Mouse (Mus musculus): Measurements from ENCODE around the gene Il20ra. TPM values are rescaled to one million over a fixed set of nuclear protein-coding genes. Genes with fewer than 3 reads are reported as not detected.

The Il20ra gene
- polyA plus RNA-seq, 1 experiment from 2014 or later = not detected

GRCm38 (mm10) chr10:19693629-19694028 lies 18.7 kb upstream of the Il20ra start:
- Histone ChIP-seq H3K9me3 (ENCODE audit: control insufficient read depth, low read length) (no peaks in the 10 kb centered on the region), H3K4me1 (replicated peaks; ENCODE audit: control insufficient read depth, insufficient read depth, low read length) (no peaks in the 10 kb centered on the region), H3K27me3 (ENCODE audit: control insufficient read depth, insufficient read depth, low read length) (no peaks in the 10 kb centered on the region), H3K36me3 (ENCODE audit: control insufficient read depth, insufficient read depth, low read length) (no peaks in the 10 kb centered on the region), H3K27ac (ENCODE audit: low read depth, low read length) (no peak overlapping the region), H3K4me2 (ENCODE audit: low read depth, low read length, severe bottlenecking) (no peak overlapping the region), H3K9ac (ENCODE audit: low read length) (no peak overlapping the region), H3K4me3 (ENCODE audit: low read depth, low read length) (no peak overlapping the region)
- no peak for DNase-seq (ENCODE audit: low spot score)
- ATAC-seq (replicated peaks; ENCODE audit: low FRiP score) = no peak
- 72% methylated on average over 2 of the region's 2 CpGs for whole genome bisulfite sequencing

GRCm38 (mm10) chr10:19699331-19699730 lies 13.0 kb upstream of the Il20ra start:
- no peak for DNase-seq (ENCODE audit: low spot score)
- no peak for ATAC-seq (replicated peaks; ENCODE audit: low FRiP score)
- H3K4me3 ChIP-seq (ENCODE audit: low read depth, low read length) = no peak overlapping the region
- H3K27me3 ChIP-seq (ENCODE audit: control insufficient read depth, insufficient read depth, low read length) = no peaks in the 10 kb centered on the region
- no peaks in the 10 kb centered on the region for H3K36me3 ChIP-seq (ENCODE audit: control insufficient read depth, insufficient read depth, low read length)
- WGBS = 48% methylated on average over 1 of the region's 1 CpGs
- no peaks in the 10 kb centered on the region for H3K4me1 ChIP-seq (replicated peaks; ENCODE audit: control insufficient read depth, insufficient read depth, low read length)
- H3K27ac ChIP-seq (ENCODE audit: low read depth, low read length) = no peak overlapping the region
- no peak overlapping the region for H3K4me2 ChIP-seq (ENCODE audit: low read depth, low read length, severe bottlenecking)
- H3K9me3 ChIP-seq (ENCODE audit: control insufficient read depth, low read length) = no peaks in the 10 kb centered on the region
- no peak overlapping the region for H3K9ac ChIP-seq (ENCODE audit: low read length)

- no peaks in the 10 kb centered on the region for H3K9me3 ChIP-seq (ENCODE audit: control insufficient read depth, low read length)
- H3K27ac ChIP-seq (ENCODE audit: low read depth, low read length) = no peak overlapping the region
- no peak overlapping the region for H3K9ac ChIP-seq (ENCODE audit: low read length)
- H3K4me1 ChIP-seq (replicated peaks; ENCODE audit: control insufficient read depth, insufficient read depth, low read length) = no peaks in the 10 kb centered on the region
- 50% methylated on average over 8 of the region's 8 CpGs for WGBS
- no peak overlapping the region for H3K4me2 ChIP-seq (ENCODE audit: low read depth, low read length, severe bottlenecking)
- H3K36me3 ChIP-seq (ENCODE audit: control insufficient read depth, insufficient read depth, low read length) = no peaks in the 10 kb centered on the region
- ATAC-seq (replicated peaks; ENCODE audit: low FRiP score) (no peak), DNase-seq (ENCODE audit: low spot score) (no peak)
- H3K27me3 ChIP-seq (ENCODE audit: control insufficient read depth, insufficient read depth, low read length) = no peaks in the 10 kb centered on the region
- H3K4me3 ChIP-seq (ENCODE audit: low read depth, low read length) = no peak overlapping the region
These were observed 7.9 kb upstream of the Il20ra start for GRCm38 (mm10) chr10:19704445-19704844.

- no peak for DNase-seq (ENCODE audit: low spot score)
- 66% methylated on average over 12 of the region's 12 CpGs for WGBS
- no peak overlapping the region for H3K4me2 ChIP-seq (ENCODE audit: low read depth, low read length, severe bottlenecking)
- no peak overlapping the region for H3K9ac ChIP-seq (ENCODE audit: low read length)
- H3K4me1 ChIP-seq (replicated peaks; ENCODE audit: control insufficient read depth, insufficient read depth, low read length) = peaks cover 2% of the 10 kb centered on the region; the same call in 1 of the 2 replicates
- no peaks in the 10 kb centered on the region for H3K36me3 ChIP-seq (ENCODE audit: control insufficient read depth, insufficient read depth, low read length)
- H3K4me3 ChIP-seq (ENCODE audit: low read depth, low read length) = no peak overlapping the region
- no peak overlapping the region for H3K27ac ChIP-seq (ENCODE audit: low read depth, low read length)
- no peak for ATAC-seq (replicated peaks; ENCODE audit: low FRiP score)
- no peaks in the 10 kb centered on the region for H3K9me3 ChIP-seq (ENCODE audit: control insufficient read depth, low read length)
- H3K27me3 ChIP-seq (ENCODE audit: control insufficient read depth, insufficient read depth, low read length) = peaks cover 3% of the 10 kb centered on the region; the same call in 1 of the 2 replicates
These were observed 4.6 kb upstream of the Il20ra start for GRCm38 (mm10) chr10:19707768-19708167.

- H3K4me1 ChIP-seq (replicated peaks; ENCODE audit: control insufficient read depth, insufficient read depth, low read length) = peaks cover 2% of the 10 kb centered on the region; the same call in 1 of the 2 replicates
- peaks cover 3% of the 10 kb centered on the region; the same call in 1 of the 2 replicates for H3K27me3 ChIP-seq (ENCODE audit: control insufficient read depth, insufficient read depth, low read length)
- 58% methylated on average over 12 of the region's 12 CpGs for WGBS
- H3K9ac ChIP-seq (ENCODE audit: low read length) = no peak overlapping the region
- H3K27ac ChIP-seq (ENCODE audit: low read depth, low read length) = no peak overlapping the region
- DNase-seq (ENCODE audit: low spot score) (peak; percentile 66), ATAC-seq (replicated peaks; ENCODE audit: low FRiP score) (no peak)
- H3K4me2 ChIP-seq (ENCODE audit: low read depth, low read length, severe bottlenecking) = no peak overlapping the region
- H3K4me3 ChIP-seq (ENCODE audit: low read depth, low read length) = no peak overlapping the region
- H3K9me3 ChIP-seq (ENCODE audit: control insufficient read depth, low read length) = no peaks in the 10 kb centered on the region
- no peaks in the 10 kb centered on the region for H3K36me3 ChIP-seq (ENCODE audit: control insufficient read depth, insufficient read depth, low read length)
These were observed 3.9 kb upstream of the Il20ra start for GRCm38 (mm10) chr10:19708277-19709070.

GRCm38 (mm10) chr10:19711020-19711419 lies 1.4 kb upstream of the Il20ra start:
- no peak for ATAC-seq (replicated peaks; ENCODE audit: low FRiP score)
- 81% methylated on average over 3 of the region's 3 CpGs for WGBS
- DNase-seq (ENCODE audit: low spot score) = no peak
- Histone ChIP-seq H3K27me3 (ENCODE audit: control insufficient read depth, insufficient read depth, low read length) (peaks cover 3% of the 10 kb centered on the region; the same call in 1 of the 2 replicates), H3K9me3 (ENCODE audit: control insufficient read depth, low read length) (no peaks in the 10 kb centered on the region), H3K4me1 (replicated peaks; ENCODE audit: control insufficient read depth, insufficient read depth, low read length) (peaks cover 2% of the 10 kb centered on the region; the same call in 1 of the 2 replicates), H3K4me2 (ENCODE audit: low read depth, low read length, severe bottlenecking) (no peak overlapping the region), H3K9ac (ENCODE audit: low read length) (no peak overlapping the region), H3K4me3 (ENCODE audit: low read depth, low read length) (no peak overlapping the region), H3K27ac (ENCODE audit: low read depth, low read length) (no peak overlapping the region), H3K36me3 (ENCODE audit: control insufficient read depth, insufficient read depth, low read length) (no peaks in the 10 kb centered on the region)

- H3K4me2 ChIP-seq (ENCODE audit: low read depth, low read length, severe bottlenecking) = no peak overlapping the region
- peaks cover 3% of the 10 kb centered on the region; the same call in 1 of the 2 replicates for H3K27me3 ChIP-seq (ENCODE audit: control insufficient read depth, insufficient read depth, low read length)
- 36% methylated on average over 7 of the region's 7 CpGs for WGBS
These were observed 709 bp upstream of the Il20ra start for GRCm38 (mm10) chr10:19711551-19712171.

GRCm38 (mm10) chr10:19718627-19719026 lies 6.3 kb downstream of the Il20ra start:
- Histone ChIP-seq H3K9me3 (ENCODE audit: control insufficient read depth, low read length) (no peaks in the 10 kb centered on the region), H3K36me3 (ENCODE audit: control insufficient read depth, insufficient read depth, low read length) (no peaks in the 10 kb centered on the region), H3K9ac (ENCODE audit: low read length) (no peak overlapping the region), H3K4me1 (replicated peaks; ENCODE audit: control insufficient read depth, insufficient read depth, low read length) (no peaks in the 10 kb centered on the region), H3K27me3 (ENCODE audit: control insufficient read depth, insufficient read depth, low read length) (no peaks in the 10 kb centered on the region), H3K27ac (ENCODE audit: low read depth, low read length) (no peak overlapping the region), H3K4me2 (ENCODE audit: low read depth, low read length, severe bottlenecking) (no peak overlapping the region), H3K4me3 (ENCODE audit: low read depth, low read length) (no peak overlapping the region)
- WGBS = 88% methylated on average over 3 of the region's 3 CpGs
- DNase-seq (ENCODE audit: low spot score) = no peak
- ATAC-seq (replicated peaks; ENCODE audit: low FRiP score) = no peak

More at GRCm38 (mm10) chr10:19711551-19712171, 709 bp upstream of the Il20ra start:
- ATAC-seq (replicated peaks; ENCODE audit: low FRiP score) (no peak), DNase-seq (ENCODE audit: low spot score) (peak; percentile 61)
- Histone ChIP-seq H3K4me1 (replicated peaks; ENCODE audit: control insufficient read depth, insufficient read depth, low read length) (peaks cover 2% of the 10 kb centered on the region; the same call in 1 of the 2 replicates), H3K4me3 (ENCODE audit: low read depth, low read length) (no peak overlapping the region), H3K36me3 (ENCODE audit: control insufficient read depth, insufficient read depth, low read length) (no peaks in the 10 kb centered on the region), H3K27ac (ENCODE audit: low read depth, low read length) (no peak overlapping the region), H3K9ac (ENCODE audit: low read length) (no peak overlapping the region; the same call in 1 of the 2 replicates), H3K9me3 (ENCODE audit: control insufficient read depth, low read length) (no peaks in the 10 kb centered on the region)

All from forebrain, embryonic 11.5 days (tissue).